Mouse (Mus musculus) CH12.LX (cell line): ENCODE measurements around the gene A2ml1.

ENCODE experiments used
- CTCF ChIP-seq, 2 experiments: IDR thresholded peaks in 1 of 2; conservative IDR thresholded peaks in 1 of 2; 2 replicates each; pipeline ENCODE4 v1.5.1; 2011 to 2012; ENCODE audit warnings: low read depth in 2 of 2, low read length in 2 of 2, improper control_type of control experiment in 1 of 2, inconsistent platforms in 1 of 2, mild to moderate bottlenecking in 1 of 2, moderate library complexity in 1 of 2
- E2F4 ChIP-seq: IDR thresholded peaks from 2 replicates; pipeline ENCODE4 v1.6.1; 2011; ENCODE audit warnings: low read depth, low read length, improper control_type of control experiment; ENCODE audit not compliant: insufficient replicate concordance
- EP300 ChIP-seq: IDR thresholded peaks from 2 replicates; pipeline ENCODE4 v1.6.1; 2011; ENCODE audit warnings: low read length, improper control_type of control experiment
- KAT2A ChIP-seq: IDR thresholded peaks from 2 replicates; pipeline ENCODE4 v1.6.1; 2012; ENCODE audit warnings: low read length, improper control_type of control experiment, inconsistent platforms; ENCODE audit not compliant: insufficient replicate concordance
- MAX ChIP-seq: IDR thresholded peaks from 2 replicates; pipeline ENCODE4 v1.6.1; 2011; ENCODE audit warnings: low read length, improper control_type of control experiment
- NELFE ChIP-seq: IDR thresholded peaks from 2 replicates; pipeline ENCODE4 v1.6.1; 2011; ENCODE audit warnings: low read depth, low read length, improper control_type of control experiment
- POLR2A ChIP-seq: IDR thresholded peaks from 2 replicates; pipeline ENCODE4 v1.6.1; 2011; ENCODE audit warnings: low read depth, mild to moderate bottlenecking, improper control_type of control experiment, low read length
- RAD21 ChIP-seq: IDR thresholded peaks from 2 replicates; pipeline ENCODE4 v1.6.1; 2011; ENCODE audit warnings: low read depth, mild to moderate bottlenecking, low read length, improper control_type of control experiment, moderate library complexity
- SMC3 ChIP-seq: IDR thresholded peaks from 2 replicates; pipeline ENCODE4 v1.6.1; 2011; ENCODE audit warnings: low read depth, low read length, improper control_type of control experiment
- TBP ChIP-seq: conservative IDR thresholded peaks from 2 replicates; pipeline ENCODE4 v1.6.1; 2011; ENCODE audit warnings: low read depth, low read length, improper control_type of control experiment
- UBTF ChIP-seq: IDR thresholded peaks from 2 replicates; pipeline ENCODE4 v1.6.1; 2012; ENCODE audit warnings: low read depth, mild to moderate bottlenecking, inconsistent platforms, low read length, improper control_type of control experiment, moderate library complexity
- ZNF384 ChIP-seq: IDR thresholded peaks from 2 replicates; pipeline ENCODE4 v1.6.1; 2012; ENCODE audit warnings: low read depth, low read length, improper control_type of control experiment, inconsistent platforms

GRCm38 (mm10) chr6:128548532-128548931 lies 32.9 kb downstream of the A2ml1 start:
- no peak for TF ChIP-seq POLR2A
- no peak for TF ChIP-seq MAX
- no peak for TF ChIP-seq RAD21
- no peak for TF ChIP-seq NELFE
- TF ChIP-seq CTCF (conservative IDR thresholded peaks at IDR 0.05 in 1 of 2, IDR thresholded peaks at IDR 0.05 in 1 of 2; ENCODE audit: low read depth in 2 of 2, low read length in 2 of 2): no peak
- TF ChIP-seq TBP: no peak
- no peak for TF ChIP-seq KAT2A
- no peak for TF ChIP-seq ZNF384
- no peak for TF ChIP-seq SMC3
- no peak for TF ChIP-seq UBTF
- TF ChIP-seq EP300: no peak
- TF ChIP-seq E2F4: no peak
